Mouse (Mus musculus) olfactory bulb, adult 2 months (tissue): Measurements from ENCODE around the gene Jun. TPM values are rescaled to one million over a fixed set of nuclear protein-coding genes. Genes with fewer than 3 reads are reported as not detected.

Source experiments
- H3K27ac ChIP-seq: fragments of 200-500 bp; 2 replicates; pipeline ENCODE4 v1.5.1; 2012; ENCODE audit warnings: low read depth, low read length; ENCODE audit not compliant: insufficient read depth
- H3K4me1 ChIP-seq: fragments of 200-500 bp; 2 replicates; pipeline ENCODE4 v1.6.1; 2012; ENCODE audit warnings: low read length; ENCODE audit not compliant: control insufficient read depth, insufficient read depth
- H3K4me3 ChIP-seq: fragments of 200-500 bp; 2 replicates; pipeline ENCODE4 v1.5.1; 2012; ENCODE audit warnings: mild to moderate bottlenecking, low read depth, low read length, moderate library complexity; ENCODE audit not compliant: insufficient read depth
- CTCF ChIP-seq: fragments of 200-500 bp; IDR thresholded peaks from 2 replicates; pipeline ENCODE4 v1.5.1; 2012; ENCODE audit warnings: low read depth, mild to moderate bottlenecking, low read length, moderate library complexity; ENCODE audit not compliant: insufficient read depth
- POLR2A ChIP-seq: fragments of 200-500 bp; IDR thresholded peaks from 2 replicates; pipeline ENCODE4 v1.6.1; 2012; ENCODE audit warnings: mild to moderate bottlenecking, low read depth, low read length, moderate library complexity; ENCODE audit not compliant: insufficient read depth
- WGBS: fragments of 180-500 bp; shearing (Covaris S2); methylation state at CpG from one replicate; pipeline ENCODE4 v1.1.7; 2018; 5-methylcytosine and 5-hydroxymethylcytosine counted together
- polyA plus RNA-seq: library from polyadenylated mRNA; stranded (reverse); fragments of >200 nt; gene quantifications from 2 replicates; pipeline ENCODE4 v1.2.4, GENCODE M21; 2012; ENCODE audit warnings: low replicate concordance; ENCODE audit not compliant: missing spikeins, insufficient read depth, insufficient read length

Gene Jun
- polyA plus RNA-seq, 1 experiment, result not detected

- no peak for TF ChIP-seq CTCF
- TF ChIP-seq POLR2A, result no peak
- Histone ChIP-seq H3K4me3 (no peak overlapping the region), H3K27ac (no peak overlapping the region), H3K4me1 (no peaks in the 10 kb centered on the region)
- WGBS, result 49% methylated on average over 9 of the region's 9 CpGs
Measured at GRCm38 (mm10) chr4:95062873-95063272, 10.9 kb upstream of the Jun start.

GRCm38 (mm10) chr4:95057264-95057663 lies 5.2 kb upstream of the Jun start:
- Histone ChIP-seq H3K4me3 (no peak overlapping the region), H3K4me1 (no peaks in the 10 kb centered on the region), H3K27ac (no peak overlapping the region)
- no peak for TF ChIP-seq POLR2A
- TF ChIP-seq CTCF, result no peak
- WGBS, result 91% methylated on average over 4 of the region's 4 CpGs

DNA sequence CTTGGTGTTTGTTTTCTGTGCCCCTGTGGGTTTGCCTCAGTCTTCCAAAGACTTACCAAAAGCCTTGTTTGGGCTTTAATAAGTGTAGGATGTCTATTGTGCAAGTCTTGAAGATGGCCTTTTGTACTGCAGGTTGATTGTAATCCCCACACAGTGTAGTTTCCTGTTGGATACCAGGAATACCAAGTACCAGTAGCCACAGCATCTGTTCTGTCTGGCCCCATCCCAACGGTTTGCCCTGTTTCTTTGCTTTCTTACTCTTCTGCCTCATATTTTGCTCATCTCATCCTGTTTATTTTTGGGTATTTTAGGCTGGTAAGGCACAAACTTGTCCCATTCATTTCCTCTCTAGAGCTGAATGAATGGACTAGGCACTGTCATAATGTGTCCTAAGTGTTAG lies 3.3 kb upstream of the Jun start:
- 70% methylated on average over 1 of the region's 1 CpGs for WGBS
- TF ChIP-seq CTCF, result no peak
- TF ChIP-seq POLR2A, result no peak
- no peak overlapping the region for H3K27ac ChIP-seq

DNA sequence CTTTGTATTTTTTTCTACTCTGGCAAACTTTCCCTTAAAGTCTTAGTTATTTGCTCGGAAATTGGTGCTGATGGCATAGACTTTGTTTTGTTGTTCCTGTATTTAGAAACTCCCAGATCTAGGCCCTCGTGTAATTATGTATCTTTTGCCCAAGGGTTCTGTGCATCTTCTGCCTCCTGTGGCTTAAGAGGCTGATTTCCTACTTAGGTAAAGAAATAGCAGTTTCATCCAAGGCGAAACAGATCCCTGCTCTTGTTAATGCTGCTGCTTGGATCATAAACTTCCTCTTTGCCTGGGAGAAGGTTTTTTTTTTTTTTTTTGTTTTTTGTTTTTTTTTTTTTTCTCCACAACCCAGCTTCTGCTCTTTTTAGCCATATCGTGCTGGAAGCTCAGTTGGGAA lies 2.3 kb upstream of the Jun start:
- Histone ChIP-seq H3K4me3 (no peak overlapping the region), H3K27ac (no peak overlapping the region), H3K4me1 (peaks cover 3% of the 10 kb centered on the region; the same call in 1 of the 2 replicates)
- WGBS, result 63% methylated on average over 4 of the region's 4 CpGs
- TF ChIP-seq CTCF (no peak), POLR2A (no peak)

More for the DNA sequence above, 3.3 kb upstream of the Jun start:
- no peak overlapping the region for H3K4me3 ChIP-seq
- H3K4me1 ChIP-seq, result no peaks in the 10 kb centered on the region

- Histone ChIP-seq H3K4me3 (peak overlapping the region; percentile 71; the same call in 1 of the 2 replicates), H3K27ac (peak overlapping the region; percentile 26; the same call in 1 of the 2 replicates), H3K4me1 (peaks cover 5% of the 10 kb centered on the region; the same call in 1 of the 2 replicates)
- WGBS, result 10% methylated on average over 6 of the region's 6 CpGs
- TF ChIP-seq POLR2A, result no peak
- no peak for TF ChIP-seq CTCF
Measured at GRCm38 (mm10) chr4:95053791-95054117, 1.7 kb upstream of the Jun start.

- Histone ChIP-seq H3K27ac (peak overlapping the region; percentile 82), H3K4me1 (peaks cover 5% of the 10 kb centered on the region; the same call in 1 of the 2 replicates), H3K4me3 (peak overlapping the region; percentile 71)
- TF ChIP-seq CTCF (0 out of 2 replicates have a peak, but pooled peaks have one; percentile 11), POLR2A (no peak)
- under 1% methylated on average over 29 of the region's 29 CpGs for WGBS
Measured at GRCm38 (mm10) chr4:95053041-95053790, 1.2 kb upstream of the Jun start.

GRCm38 (mm10) chr4:95051311-95051871 lies 631 bp downstream of the Jun start:
- H3K4me1 ChIP-seq, result peaks cover 5% of the 10 kb centered on the region; the same call in 1 of the 2 replicates
- H3K27ac ChIP-seq, result peak overlapping the region; percentile 87
- under 1% methylated on average over 54 of the region's 54 CpGs for WGBS
- TF ChIP-seq CTCF (no peak), POLR2A (no peak)
- peak overlapping the region; percentile 88 for H3K4me3 ChIP-seq

DNA sequence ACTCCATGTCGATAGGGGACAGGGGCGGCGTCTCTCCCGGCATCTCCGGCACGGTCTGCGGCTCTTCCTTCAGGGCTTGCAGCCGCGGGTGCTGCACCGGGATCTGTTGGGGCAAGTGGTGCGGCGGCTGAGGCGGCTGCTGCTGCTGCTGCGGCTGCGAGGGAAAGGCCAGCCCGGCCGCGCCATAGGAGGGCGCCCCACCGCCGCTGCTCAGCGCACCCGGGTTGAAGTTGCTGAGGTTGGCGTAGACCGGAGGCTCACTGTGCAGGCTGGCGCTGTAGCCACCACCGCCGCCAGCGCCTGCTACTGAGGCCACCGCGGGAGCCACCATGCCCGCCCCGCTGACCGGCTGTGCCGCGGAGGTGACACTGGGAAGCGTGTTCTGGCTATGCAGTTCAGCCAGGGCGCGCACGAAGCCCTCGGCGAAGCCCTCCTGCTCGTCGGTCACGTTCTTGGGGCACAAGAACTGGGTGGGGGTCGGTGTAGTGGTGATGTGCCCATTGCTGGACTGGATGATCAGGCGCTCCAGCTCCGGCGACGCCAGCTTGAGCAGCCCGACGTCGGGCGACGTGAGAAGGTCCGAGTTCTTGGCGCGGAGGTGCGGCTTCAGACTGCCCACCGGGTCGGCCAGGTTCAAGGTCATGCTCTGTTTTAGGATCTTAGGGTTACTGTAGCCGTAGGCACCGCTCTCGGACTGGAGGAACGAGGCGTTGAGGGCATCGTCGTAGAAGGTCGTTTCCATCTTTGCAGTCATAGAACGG lies 1.3 kb downstream of the Jun start:
- Histone ChIP-seq H3K4me1 (peaks cover 5% of the 10 kb centered on the region; the same call in 1 of the 2 replicates), H3K4me3 (peak overlapping the region; percentile 88), H3K27ac (peak overlapping the region; percentile 87)
- WGBS, result under 1% methylated on average over 70 of the region's 70 CpGs
- no peak for TF ChIP-seq CTCF
- TF ChIP-seq POLR2A, result no peak
